In the genomic region with DNA sequence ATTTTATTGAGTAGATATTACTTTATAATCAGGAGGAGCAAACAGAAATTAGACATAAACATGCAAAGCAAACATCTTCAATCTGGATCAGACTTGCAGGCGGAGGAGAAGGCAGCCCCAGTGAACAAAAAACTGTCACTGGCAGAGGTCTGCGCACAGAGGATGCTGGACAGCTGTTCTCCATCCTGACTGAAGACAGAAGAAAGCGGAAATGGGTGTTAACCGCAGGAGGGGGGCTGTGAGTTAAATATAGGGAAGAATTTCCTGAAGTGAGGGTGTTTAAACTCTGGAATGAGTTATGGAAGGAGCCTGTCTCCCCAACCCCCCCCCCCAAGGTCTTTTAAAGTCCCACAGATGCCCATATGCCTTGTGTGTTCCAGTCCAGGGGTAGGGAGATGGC, we compare ENCODE assay signal across 9 mouse cellular contexts.
A peak's percentile ranks its signal among the peaks of the same experiment; 100 is the strongest.
DNase-seq lines count a peak whose midpoint lies in the region; ATAC-seq lines count a peak whose summit lies in the region.
"Had no signal": no experiment of that assay in that cellular context is flagged by ENCODE, and none has a peak within 500 bp of the region (broad histone marks: within the 10 kb centered on the region; RNA-seq: fewer than 3 reads in every experiment).

No protein-coding gene starts in this region.

- H3K9me3 ChIP-seq in embryonic facial prominence, embryonic 15.5 days (replicated peaks) = no peaks in the 10 kb centered on the region
- H3K9me3 ChIP-seq in heart, embryonic 11.5 days (replicated peaks; ENCODE audit: control insufficient read depth, low read length) = 0 out of 2 replicates have a peak, but pooled peaks cover 2% of the 10 kb centered on the region
- no peaks in the 10 kb centered on the region for H3K9me3 ChIP-seq in kidney, embryonic 15.5 days (replicated peaks)
- H3K9me3 ChIP-seq: midbrain, embryonic 15.5 days had no signal

- H3K4me1 ChIP-seq in embryonic facial prominence, embryonic 15.5 days = peaks cover 64% of the 10 kb centered on the region
- peaks cover 51% of the 10 kb centered on the region for H3K4me1 ChIP-seq in heart, embryonic 11.5 days (ENCODE audit: control insufficient read depth, insufficient read depth, low read length)
- peaks cover 70% of the 10 kb centered on the region for H3K4me1 ChIP-seq in kidney, embryonic 15.5 days

- no peak overlapping the region for H3K9ac ChIP-seq in embryonic facial prominence, embryonic 15.5 days
- H3K9ac ChIP-seq in heart, embryonic 11.5 days (ENCODE audit: low read depth, low read length) = no peak overlapping the region
- no peak overlapping the region for H3K9ac ChIP-seq in kidney, embryonic 15.5 days
- H3K9ac ChIP-seq: midbrain, embryonic 15.5 days had no signal

- WGBS in embryonic facial prominence, embryonic 15.5 days = 37% methylated on average over 4 of the region's 4 CpGs
- 48% methylated on average over 4 of the region's 4 CpGs for WGBS in heart, embryonic 11.5 days (ENCODE audit: insufficient replicate concordance)
- WGBS in kidney, embryonic 15.5 days = 36% methylated on average over 4 of the region's 4 CpGs

- peak overlapping the region; percentile 69 for H3K27ac ChIP-seq in embryonic facial prominence, embryonic 15.5 days (replicated peaks)
- peak overlapping the region; percentile 43; the same call in 1 of the 2 replicates for H3K27ac ChIP-seq in heart, embryonic 11.5 days (ENCODE audit: low read depth, low read length)
- peak overlapping the region; percentile 82 for H3K27ac ChIP-seq in kidney, embryonic 15.5 days
- H3K27ac ChIP-seq: midbrain, embryonic 15.5 days had no signal

- H3K4me3 ChIP-seq in embryonic facial prominence, embryonic 15.5 days (replicated peaks) = no peak overlapping the region
- H3K4me3 ChIP-seq in heart, embryonic 11.5 days (ENCODE audit: low read depth, low read length) = no peak overlapping the region
- H3K4me3 ChIP-seq in kidney, embryonic 15.5 days (replicated peaks) = no peak overlapping the region
- H3K4me3 ChIP-seq: midbrain, embryonic 15.5 days had no signal

- H3K4me2 ChIP-seq in embryonic facial prominence, embryonic 15.5 days (replicated peaks) = no peak overlapping the region
- no peak overlapping the region for H3K4me2 ChIP-seq in heart, embryonic 11.5 days
- H3K4me2 ChIP-seq in kidney, embryonic 15.5 days = no peak overlapping the region
- H3K4me2 ChIP-seq: midbrain, embryonic 15.5 days had no signal

- H3K36me3 ChIP-seq in embryonic facial prominence, embryonic 15.5 days = no peaks in the 10 kb centered on the region
- H3K36me3 ChIP-seq in heart, embryonic 11.5 days (ENCODE audit: control insufficient read depth, insufficient read depth, low read length) = no peaks in the 10 kb centered on the region
- no peaks in the 10 kb centered on the region for H3K36me3 ChIP-seq in kidney, embryonic 15.5 days
- H3K36me3 ChIP-seq: midbrain, embryonic 15.5 days had no signal

- DNase-seq in lung, postnatal 25 days (ENCODE audit: low spot score) = peak; percentile 32
- DNase-seq in layer of hippocampus, adult 8-10 months (ENCODE audit: low spot score in 2 of 2) = no peak
- no peak for DNase-seq in cerebellum, adult 8-10 months
- DNase-seq in layer of hippocampus, adult 9-10 months (ENCODE audit: low spot score) = no peak

- no peaks in the 10 kb centered on the region for H3K27me3 ChIP-seq in embryonic facial prominence, embryonic 15.5 days
- H3K27me3 ChIP-seq in heart, embryonic 11.5 days (ENCODE audit: control insufficient read depth, insufficient read depth, low read length) = no peaks in the 10 kb centered on the region
- H3K27me3 ChIP-seq in kidney, embryonic 15.5 days = no peaks in the 10 kb centered on the region
- H3K27me3 ChIP-seq: midbrain, embryonic 15.5 days had no signal

- ATAC-seq in embryonic facial prominence, embryonic 15.5 days (ENCODE audit: insufficient number of reproducible peaks, low FRiP score, low TSS enrichment, low read depth) = peak; percentile 56
- ATAC-seq in heart, embryonic 11.5 days (replicated peaks; ENCODE audit: insufficient number of reproducible peaks, low FRiP score, low TSS enrichment) = no peak
- ATAC-seq in kidney, embryonic 15.5 days (replicated peaks; ENCODE audit: low FRiP score) = peak; percentile 73
- ATAC-seq: activated CD4-positive, CD25-positive, alpha-beta regulatory T cell, adult 4 months; midbrain, embryonic 15.5 days had no signal
